Mouse (Mus musculus) limb, embryonic 11.5 days (tissue): ENCODE results near the gene Haspin. TPM values are rescaled to one million over a fixed set of nuclear protein-coding genes. Genes with fewer than 3 reads are reported as not detected.

Experiments used
- ATAC-seq: fragments of 200-750 bp; cut with Nextera tagmentation; 2 replicates; pipeline ENCODE4 v1.8.0; 2017; ENCODE audit warnings: low read depth; ENCODE audit not compliant: insufficient number of reproducible peaks, low FRiP score, low TSS enrichment
- DNase-seq: peaks from one replicate; pipeline ENCODE4 v3.0.0-alpha.2; 2015; ENCODE audit warnings: low spot score
- H3K27ac ChIP-seq: fragments of 300-500 bp; sonication (generic); replicated peaks from 2 replicates; pipeline ENCODE4 v1.5.1; 2014; ENCODE audit warnings: low read depth, mild to moderate bottlenecking, low read length
- H3K27me3 ChIP-seq: fragments of 300-500 bp; sonication (generic); 2 replicates; pipeline ENCODE4 v1.6.1; 2014; ENCODE audit warnings: mild to moderate bottlenecking, low read length, mixed read lengths; ENCODE audit not compliant: control insufficient read depth, insufficient read depth
- H3K36me3 ChIP-seq: fragments of 300-500 bp; sonication (generic); 2 replicates; pipeline ENCODE4 v1.6.1; 2014; ENCODE audit warnings: mild to moderate bottlenecking, low read length, moderate library complexity, mixed read lengths; ENCODE audit not compliant: control insufficient read depth, insufficient read depth
- H3K4me1 ChIP-seq: fragments of 300-500 bp; sonication (generic); 2 replicates; pipeline ENCODE4 v1.6.1; 2014; ENCODE audit warnings: low read length, mixed read lengths; ENCODE audit not compliant: control insufficient read depth, insufficient read depth
- H3K4me2 ChIP-seq: fragments of 300-500 bp; sonication (generic); 2 replicates; pipeline ENCODE4 v1.6.1; 2014; ENCODE audit warnings: low read depth, mild to moderate bottlenecking, moderate library complexity; ENCODE audit not compliant: severe bottlenecking
- H3K4me3 ChIP-seq: fragments of 300-500 bp; sonication (generic); 2 replicates; pipeline ENCODE4 v1.5.1; 2014; ENCODE audit warnings: low read depth, low read length
- H3K9ac ChIP-seq: fragments of 300-500 bp; sonication (generic); 2 replicates; pipeline ENCODE4 v1.6.1; 2014; ENCODE audit warnings: mild to moderate bottlenecking, low read length
- H3K9me3 ChIP-seq: fragments of 300-500 bp; sonication (generic); 2 replicates; pipeline ENCODE4 v1.6.1; 2016; ENCODE audit warnings: low read length; ENCODE audit not compliant: control insufficient read depth
- WGBS: fragments of 180-500 bp; shearing (Covaris S2); extraction: QIAGEN DNeasy Blood & Tissue Kit; methylation state at CpG from one replicate; pipeline ENCODE4 v1.1.7; 2014; 5-methylcytosine and 5-hydroxymethylcytosine counted together
- polyA plus RNA-seq: library from polyadenylated mRNA; unstranded; fragments of >200 nt; fragmentation: Nextera tagmentation; extraction: Ambion mirVana; gene quantifications from 2 replicates; pipeline ENCODE4 v1.2.1, GENCODE M21; 2014

The Haspin gene
- polyA plus RNA-seq, 1 experiment from 2014 or later = 19.5 TPM

GRCm38 (mm10) chr11:73175612-73176011, 37.5 kb upstream of the Haspin start:
- Histone ChIP-seq H3K9ac (peak overlapping the region; percentile 89; the same call in 1 of the 2 replicates), H3K27ac (no peak overlapping the region), H3K4me2 (peak overlapping the region; percentile 68), H3K36me3 (peaks cover 2% of the 10 kb centered on the region; the same call in 1 of the 2 replicates), H3K9me3 (no peaks in the 10 kb centered on the region), H3K4me1 (peaks cover 11% of the 10 kb centered on the region), H3K27me3 (no peaks in the 10 kb centered on the region), H3K4me3 (peak overlapping the region; percentile 96)
- DNase-seq (no peak), ATAC-seq (no peak)
- 47% methylated on average over 8 of the region's 8 CpGs for WGBS

- H3K4me3 ChIP-seq = no peak overlapping the region
- DNase-seq (no peak), ATAC-seq (no peak)
- H3K4me2 ChIP-seq = no peak overlapping the region
- H3K36me3 ChIP-seq = peaks cover 2% of the 10 kb centered on the region; the same call in 1 of the 2 replicates
- no peaks in the 10 kb centered on the region for H3K27me3 ChIP-seq
- 76% methylated on average over 5 of the region's 5 CpGs for WGBS
- peaks cover 8% of the 10 kb centered on the region for H3K4me1 ChIP-seq
- no peak overlapping the region for H3K27ac ChIP-seq
- no peaks in the 10 kb centered on the region for H3K9me3 ChIP-seq
- H3K9ac ChIP-seq = no peak overlapping the region
These were observed 34.1 kb upstream of the Haspin start for GRCm38 (mm10) chr11:73172186-73172585.

- no peak for ATAC-seq
These were observed 31.1 kb upstream of the Haspin start for GRCm38 (mm10) chr11:73169231-73169630.

GRCm38 (mm10) chr11:73168576-73168975, 30.5 kb upstream of the Haspin start:
- Histone ChIP-seq H3K36me3 (no peaks in the 10 kb centered on the region), H3K4me2 (no peak overlapping the region), H3K4me1 (no peaks in the 10 kb centered on the region), H3K9me3 (no peaks in the 10 kb centered on the region), H3K9ac (no peak overlapping the region), H3K27ac (no peak overlapping the region), H3K4me3 (no peak overlapping the region), H3K27me3 (no peaks in the 10 kb centered on the region)
- DNase-seq = no peak
- WGBS = 75% methylated on average over 6 of the region's 6 CpGs
- ATAC-seq = no peak

More at GRCm38 (mm10) chr11:73169231-73169630, 31.1 kb upstream of the Haspin start:
- Histone ChIP-seq H3K4me3 (no peak overlapping the region), H3K4me2 (no peak overlapping the region), H3K36me3 (no peaks in the 10 kb centered on the region; the same call in 1 of the 2 replicates), H3K9ac (no peak overlapping the region), H3K27me3 (no peaks in the 10 kb centered on the region), H3K4me1 (no peaks in the 10 kb centered on the region), H3K9me3 (no peaks in the 10 kb centered on the region), H3K27ac (no peak overlapping the region)
- WGBS = 45% methylated on average over 4 of the region's 4 CpGs
- peak; percentile 68 for DNase-seq

- peak; percentile 32; the same call in 1 of the 2 replicates for ATAC-seq
- H3K4me1 ChIP-seq = no peaks in the 10 kb centered on the region
These were observed 30.0 kb upstream of the Haspin start for GRCm38 (mm10) chr11:73168071-73168470.

GRCm38 (mm10) chr11:73162284-73162683, 24.2 kb upstream of the Haspin start:
- peaks cover 2% of the 10 kb centered on the region; the same call in 1 of the 2 replicates for H3K4me1 ChIP-seq
- H3K9me3 ChIP-seq = no peaks in the 10 kb centered on the region
- no peak overlapping the region for H3K27ac ChIP-seq
- H3K9ac ChIP-seq = no peak overlapping the region
- peaks cover 20% of the 10 kb centered on the region for H3K27me3 ChIP-seq
- no peak overlapping the region for H3K4me3 ChIP-seq
- WGBS = 59% methylated on average over 5 of the region's 5 CpGs
- H3K4me2 ChIP-seq = no peak overlapping the region
- ATAC-seq (no peak), DNase-seq (no peak)
- H3K36me3 ChIP-seq = no peaks in the 10 kb centered on the region

More at GRCm38 (mm10) chr11:73168071-73168470, 30.0 kb upstream of the Haspin start:
- H3K4me2 ChIP-seq = no peak overlapping the region
- H3K36me3 ChIP-seq = no peaks in the 10 kb centered on the region
- H3K27me3 ChIP-seq = no peaks in the 10 kb centered on the region
- DNase-seq = no peak
- no peak overlapping the region for H3K9ac ChIP-seq
- whole genome bisulfite sequencing = 85% methylated on average over 8 of the region's 8 CpGs
- H3K9me3 ChIP-seq = no peaks in the 10 kb centered on the region
- H3K4me3 ChIP-seq = no peak overlapping the region
- no peak overlapping the region for H3K27ac ChIP-seq

- 92% methylated on average over 4 of the region's 4 CpGs for WGBS
- Histone ChIP-seq H3K4me2 (no peak overlapping the region), H3K4me1 (peaks cover 2% of the 10 kb centered on the region; the same call in 1 of the 2 replicates), H3K27me3 (peaks cover 20% of the 10 kb centered on the region), H3K36me3 (no peaks in the 10 kb centered on the region), H3K27ac (no peak overlapping the region), H3K4me3 (no peak overlapping the region), H3K9me3 (no peaks in the 10 kb centered on the region), H3K9ac (no peak overlapping the region)
- DNase-seq (no peak), ATAC-seq (no peak)
These were observed 23.5 kb upstream of the Haspin start for GRCm38 (mm10) chr11:73161616-73162015.

- peak overlapping the region; percentile 32 for H3K4me3 ChIP-seq
- 0 out of 2 replicates have a peak overlapping the region, but pooled peaks have one; percentile 40 for H3K9ac ChIP-seq
- WGBS = 26% methylated on average over 6 of the region's 6 CpGs
- H3K27me3 ChIP-seq = peaks cover 20% of the 10 kb centered on the region
- H3K27ac ChIP-seq = no peak overlapping the region
- peak; percentile 24 for DNase-seq
- H3K9me3 ChIP-seq = no peaks in the 10 kb centered on the region
- H3K4me1 ChIP-seq = peaks cover 2% of the 10 kb centered on the region; the same call in 1 of the 2 replicates
- no peaks in the 10 kb centered on the region for H3K36me3 ChIP-seq
- ATAC-seq = no peak
- peak overlapping the region; percentile 80 for H3K4me2 ChIP-seq
These were observed 22.7 kb upstream of the Haspin start for GRCm38 (mm10) chr11:73160811-73161200.
